Mouse (Mus musculus): ENCODE measurements at regions not wholly inside any gene's neighbourhood (a gene's known extent, or its start where the extent isn't known, plus 50 kb on each side); places are given as distances from the start of the nearest gene placed in this dataset.

DNA sequence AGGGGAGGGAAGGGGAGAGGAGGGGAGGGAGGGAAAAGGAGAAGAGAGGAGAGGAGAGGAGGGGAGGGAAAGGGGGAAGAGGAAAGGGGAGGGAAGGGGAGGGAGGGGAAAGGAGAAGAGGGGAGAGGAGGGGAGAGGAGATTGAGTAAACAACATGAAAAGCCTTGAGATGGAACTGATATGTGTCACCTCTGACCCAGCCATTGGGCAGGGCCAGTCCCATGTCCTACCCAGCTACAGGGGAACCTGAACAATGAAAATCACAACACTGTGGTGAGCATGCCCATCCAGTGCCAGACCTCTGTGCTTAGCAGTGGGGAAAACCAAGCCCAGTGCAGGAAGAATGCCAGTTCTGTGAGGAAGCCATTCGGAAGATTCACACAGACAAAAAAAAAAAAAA lies 103.6 kb upstream of the Gm26657 start:
- no peak for TF ChIP-seq POLR2A (IDR thresholded peaks at IDR 0.05; ENCODE audit: borderline replicate concordance, extremely low read depth, insufficient read depth, insufficient read length, poor library complexity, severe bottlenecking)
- no peak for TF ChIP-seq CTCF (IDR thresholded peaks at IDR 0.05; ENCODE audit: borderline replicate concordance, extremely low read depth, insufficient read depth, insufficient read length)

Measured in brain, embryonic 14.5 days (tissue).